Mouse (Mus musculus): Measurements from ENCODE around the gene Cacng4. TPM values are rescaled to one million over a fixed set of nuclear protein-coding genes. Genes with fewer than 3 reads are reported as not detected.

Gene Cacng4
- polyA plus RNA-seq (2015; fragmentation: Nextera tagmentation; extraction: Ambion mirVana), result 37.8 and 40.6 TPM in 2 replicates

GRCm38 (mm10) chr11:107794547-107795269, at the start of gene Cacng4:
Gene Cacng4, minus strand, starts transcription at chr11:107794557.
- Histone ChIP-seq H3K4me2 (replicated peaks) (peak within 1 kb of the TSS; percentile 94), H3K4me1 (peaks cover 44% of the 10 kb centered on the region), H3K9ac (replicated peaks) (peak within 1 kb of the TSS; percentile 86), H3K36me3 (no peaks in the 10 kb centered on the region), H3K27me3 (no peaks in the 10 kb centered on the region), H3K27ac (replicated peaks) (peak within 1 kb of the TSS; percentile 93), H3K4me3 (peak within 1 kb of the TSS; percentile 76), H3K9me3 (no peaks in the 10 kb centered on the region)
- under 1% methylated on average over 19 of the region's 73 CpGs for WGBS
- peak; percentile 41 for ATAC-seq (replicated peaks)

- ATAC-seq (replicated peaks), result no peak
- Histone ChIP-seq H3K27ac (replicated peaks) (no peak overlapping the region), H3K4me2 (replicated peaks) (no peak overlapping the region), H3K9me3 (no peaks in the 10 kb centered on the region), H3K9ac (replicated peaks) (no peak overlapping the region), H3K4me1 (no peaks in the 10 kb centered on the region), H3K4me3 (no peak overlapping the region), H3K27me3 (no peaks in the 10 kb centered on the region), H3K36me3 (no peaks in the 10 kb centered on the region)
- 63% methylated on average over 7 of the region's 7 CpGs for WGBS
These were observed 39.1 kb upstream of the Cacng4 start for GRCm38 (mm10) chr11:107833351-107834040.

- Histone ChIP-seq H3K27ac (replicated peaks) (no peak overlapping the region), H3K4me2 (replicated peaks) (no peak overlapping the region), H3K4me3 (no peak overlapping the region), H3K27me3 (no peaks in the 10 kb centered on the region; the same call in 1 of the 2 replicates), H3K9ac (replicated peaks) (no peak overlapping the region), H3K4me1 (peaks cover 6% of the 10 kb centered on the region), H3K9me3 (no peaks in the 10 kb centered on the region), H3K36me3 (no peaks in the 10 kb centered on the region)
- ATAC-seq (replicated peaks), result no peak
- WGBS, result 46% methylated on average over 5 of the region's 5 CpGs
These were observed 22.8 kb upstream of the Cacng4 start for GRCm38 (mm10) chr11:107817196-107817595.

DNA sequence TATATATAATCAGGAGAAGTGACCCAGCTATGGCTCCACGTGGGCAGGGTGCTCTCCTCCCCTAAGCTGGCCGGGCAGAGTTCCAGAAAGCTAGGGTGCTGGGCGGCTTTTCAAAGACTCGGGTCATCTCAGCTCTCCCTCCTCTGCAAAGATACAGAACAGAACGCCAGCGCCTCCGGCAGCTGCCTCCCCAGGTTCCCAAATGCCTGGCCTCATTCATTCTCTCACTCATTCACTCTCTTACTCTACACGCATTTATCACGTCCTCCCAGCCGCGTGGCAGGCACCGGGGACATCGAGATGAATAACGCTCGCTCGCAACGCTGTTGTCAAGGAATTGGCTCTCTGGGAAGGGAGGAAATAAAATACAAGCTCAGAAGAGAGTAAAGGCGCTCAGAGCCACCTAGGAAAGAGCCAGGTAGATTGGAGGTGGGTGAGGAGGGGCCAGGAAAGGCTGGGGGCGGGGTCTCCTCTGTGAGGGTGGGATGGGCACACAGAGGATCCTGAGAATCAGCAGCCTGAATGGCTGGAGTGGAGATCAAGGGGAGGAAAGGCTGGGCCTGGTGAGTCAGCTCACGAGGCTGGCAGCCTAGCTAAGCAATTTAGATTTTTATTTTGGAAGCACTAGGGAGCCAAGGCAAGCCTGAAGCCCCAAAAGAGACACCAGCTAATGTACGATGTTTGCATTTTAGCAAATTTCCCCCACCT, 18.7 kb upstream of the Cacng4 start:
- Histone ChIP-seq H3K4me3 (peak overlapping the region; percentile 19), H3K36me3 (no peaks in the 10 kb centered on the region), H3K9ac (replicated peaks) (0 out of 2 replicates have a peak overlapping the region, but pooled peaks have one; percentile 12), H3K9me3 (no peaks in the 10 kb centered on the region), H3K27me3 (no peaks in the 10 kb centered on the region; the same call in 1 of the 2 replicates), H3K27ac (replicated peaks) (peak overlapping the region; percentile 35; the same call in 1 of the 2 replicates), H3K4me2 (replicated peaks) (peak overlapping the region; percentile 27), H3K4me1 (peaks cover 6% of the 10 kb centered on the region)
- ATAC-seq (replicated peaks), result no peak
- WGBS, result 17% methylated on average over 21 of the region's 21 CpGs

DNA sequence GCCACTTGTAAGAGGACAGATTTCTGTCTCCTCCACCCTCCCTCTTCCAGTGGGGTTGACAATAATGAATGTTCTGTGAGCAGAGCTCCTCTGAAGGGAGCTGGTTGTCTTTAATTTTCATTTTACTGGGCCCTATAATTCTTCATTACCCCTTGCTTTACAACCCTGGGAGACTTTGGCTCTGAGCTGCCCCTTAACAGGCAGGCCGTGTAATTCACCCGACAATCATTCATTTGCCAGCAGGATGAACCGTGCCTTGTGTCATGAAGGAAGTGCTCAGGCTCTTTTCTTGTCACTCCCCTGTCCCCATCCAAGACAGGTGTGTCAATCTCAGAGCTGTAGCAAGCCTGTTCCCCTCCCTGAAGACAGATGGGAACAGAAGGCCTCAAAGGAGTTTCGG, 18.1 kb upstream of the Cacng4 start:
- H3K27ac ChIP-seq (replicated peaks), result no peak overlapping the region
- 39% methylated on average over 4 of the region's 4 CpGs for WGBS

DNA sequence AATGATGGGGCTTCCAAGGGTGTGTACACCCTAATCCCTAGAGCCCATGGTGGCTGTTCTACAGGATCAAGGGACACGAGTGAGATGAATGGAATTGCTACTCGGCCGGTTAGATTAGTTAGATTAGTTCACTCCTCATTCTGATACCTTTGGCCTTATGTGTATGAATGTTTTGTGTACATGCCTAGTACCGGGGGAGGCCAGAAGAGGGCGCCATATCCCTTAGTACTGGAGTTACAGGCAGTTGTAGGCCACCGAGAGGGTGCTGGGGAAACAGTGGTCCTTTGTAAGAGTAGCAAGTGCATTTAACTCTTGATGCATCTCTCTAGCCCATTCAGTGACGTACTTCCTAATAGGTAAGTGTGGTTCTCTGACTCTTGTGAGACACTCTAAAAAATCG, 14.2 kb upstream of the Cacng4 start:
- 73% methylated on average over 8 of the region's 8 CpGs for WGBS
- Histone ChIP-seq H3K9me3 (no peaks in the 10 kb centered on the region), H3K27me3 (no peaks in the 10 kb centered on the region), H3K4me3 (no peak overlapping the region), H3K4me1 (peaks cover 6% of the 10 kb centered on the region), H3K4me2 (replicated peaks) (no peak overlapping the region), H3K27ac (replicated peaks) (no peak overlapping the region), H3K9ac (replicated peaks) (no peak overlapping the region), H3K36me3 (no peaks in the 10 kb centered on the region)
- ATAC-seq (replicated peaks), result no peak

More for the DNA sequence above, 18.1 kb upstream of the Cacng4 start:
- no peak for ATAC-seq (replicated peaks)
- no peaks in the 10 kb centered on the region; the same call in 1 of the 2 replicates for H3K27me3 ChIP-seq
- H3K4me2 ChIP-seq (replicated peaks), result no peak overlapping the region
- peaks cover 6% of the 10 kb centered on the region for H3K4me1 ChIP-seq
- no peaks in the 10 kb centered on the region for H3K36me3 ChIP-seq
- no peak overlapping the region for H3K4me3 ChIP-seq
- no peaks in the 10 kb centered on the region for H3K9me3 ChIP-seq
- no peak overlapping the region for H3K9ac ChIP-seq (replicated peaks)

DNA sequence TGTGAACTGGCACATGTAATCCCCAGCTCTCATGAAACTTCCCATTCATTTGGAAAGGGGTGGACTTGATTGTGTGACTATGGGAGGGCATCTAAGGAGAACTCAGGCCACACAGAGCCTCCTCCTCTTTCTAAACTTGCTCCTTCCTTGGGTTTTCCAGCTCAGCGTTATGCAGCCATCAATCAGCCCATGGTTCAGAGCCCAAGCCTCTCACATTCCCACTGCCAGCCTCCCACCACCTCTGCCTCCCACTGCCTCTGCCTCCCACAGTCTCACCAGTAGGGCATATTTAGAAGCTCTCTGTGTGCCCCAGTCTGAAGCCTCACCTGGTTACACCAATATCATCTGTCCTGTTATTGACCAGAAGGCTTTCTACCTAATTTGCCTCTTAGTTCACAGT, 11.7 kb upstream of the Cacng4 start:
- H3K9me3 ChIP-seq, result no peaks in the 10 kb centered on the region
- no peak overlapping the region for H3K27ac ChIP-seq (replicated peaks)
- H3K36me3 ChIP-seq, result no peaks in the 10 kb centered on the region
- no peak for ATAC-seq (replicated peaks)
- no peaks in the 10 kb centered on the region for H3K4me1 ChIP-seq
- no peaks in the 10 kb centered on the region for H3K27me3 ChIP-seq
- no peak overlapping the region for H3K4me2 ChIP-seq (replicated peaks)
- no peak overlapping the region for H3K9ac ChIP-seq (replicated peaks)
- WGBS, result 88% methylated on average over 1 of the region's 1 CpGs
- no peak overlapping the region for H3K4me3 ChIP-seq

- Histone ChIP-seq H3K9me3 (no peaks in the 10 kb centered on the region), H3K4me1 (peaks cover 8% of the 10 kb centered on the region), H3K9ac (replicated peaks) (no peak overlapping the region), H3K27me3 (no peaks in the 10 kb centered on the region), H3K27ac (replicated peaks) (no peak overlapping the region), H3K36me3 (no peaks in the 10 kb centered on the region), H3K4me3 (no peak overlapping the region), H3K4me2 (replicated peaks) (no peak overlapping the region)
- WGBS, result 83% methylated on average over 3 of the region's 3 CpGs
- ATAC-seq (replicated peaks), result no peak
These were observed 7.6 kb upstream of the Cacng4 start for GRCm38 (mm10) chr11:107801946-107802345.

DNA sequence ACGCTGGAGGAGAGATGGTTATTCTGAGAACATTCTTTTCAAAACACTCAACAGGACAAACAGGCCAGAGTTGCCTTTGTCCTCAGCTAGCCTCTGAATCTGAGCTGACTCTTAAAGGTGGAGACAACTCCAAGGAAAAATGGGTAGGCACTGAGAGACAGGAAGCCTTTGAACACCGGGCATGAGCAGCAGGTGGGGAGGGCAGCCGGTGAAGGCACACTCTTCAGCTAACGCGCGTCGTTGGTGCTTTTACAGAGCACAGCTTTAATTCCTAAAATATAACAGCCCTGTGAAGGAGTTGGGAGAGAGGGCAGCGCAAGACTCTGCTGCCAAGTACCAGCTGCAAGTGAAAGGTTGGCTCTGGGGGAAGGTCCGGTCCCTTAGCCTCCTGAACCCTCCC, 5.0 kb upstream of the Cacng4 start:
- peaks cover 23% of the 10 kb centered on the region for H3K4me1 ChIP-seq
- ATAC-seq (replicated peaks), result no peak
- H3K36me3 ChIP-seq, result no peaks in the 10 kb centered on the region
- no peak overlapping the region for H3K4me3 ChIP-seq
- H3K4me2 ChIP-seq (replicated peaks), result no peak overlapping the region
- H3K9me3 ChIP-seq, result no peaks in the 10 kb centered on the region
- H3K9ac ChIP-seq (replicated peaks), result no peak overlapping the region
- 23% methylated on average over 9 of the region's 9 CpGs for WGBS
- H3K27me3 ChIP-seq, result no peaks in the 10 kb centered on the region
- no peak overlapping the region for H3K27ac ChIP-seq (replicated peaks)

DNA sequence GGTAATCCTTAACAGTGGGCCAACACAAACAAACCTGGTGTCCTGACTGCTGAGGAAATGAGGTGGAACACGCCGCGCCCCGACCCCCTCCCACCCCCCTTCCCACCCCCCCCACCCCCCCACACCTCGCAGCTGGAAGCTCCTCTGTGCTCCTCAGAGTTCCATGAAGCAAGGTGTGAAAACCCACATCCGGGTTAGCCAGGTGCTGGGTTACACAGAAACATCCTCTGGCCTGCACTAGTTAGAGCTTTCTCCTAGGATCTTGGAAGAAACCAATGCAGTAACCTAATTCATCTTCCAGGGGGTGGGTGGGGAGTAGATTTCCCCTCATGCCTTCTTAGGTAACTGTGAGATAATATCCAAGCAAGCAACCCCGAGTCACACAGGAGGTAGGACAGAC, 2.0 kb upstream of the Cacng4 start:
- no peaks in the 10 kb centered on the region for H3K36me3 ChIP-seq
- H3K27ac ChIP-seq (replicated peaks), result no peak overlapping the region
- H3K4me3 ChIP-seq, result no peak overlapping the region
- H3K4me1 ChIP-seq, result peaks cover 42% of the 10 kb centered on the region
- H3K9ac ChIP-seq (replicated peaks), result no peak overlapping the region
- ATAC-seq (replicated peaks), result no peak
- H3K27me3 ChIP-seq, result no peaks in the 10 kb centered on the region
- WGBS, result 32% methylated on average over 7 of the region's 7 CpGs
- no peak overlapping the region for H3K4me2 ChIP-seq (replicated peaks)
- H3K9me3 ChIP-seq, result no peaks in the 10 kb centered on the region

- WGBS, result 1% methylated on average over 9 of the region's 9 CpGs
- ATAC-seq (replicated peaks), result no peak
- Histone ChIP-seq H3K27me3 (no peaks in the 10 kb centered on the region), H3K27ac (replicated peaks) (peak overlapping the region; percentile 93), H3K9me3 (no peaks in the 10 kb centered on the region), H3K4me3 (peak overlapping the region; percentile 76), H3K36me3 (no peaks in the 10 kb centered on the region), H3K9ac (replicated peaks) (peak overlapping the region; percentile 86), H3K4me1 (peaks cover 46% of the 10 kb centered on the region), H3K4me2 (replicated peaks) (peak overlapping the region; percentile 94)
These were observed 1.2 kb upstream of the Cacng4 start for GRCm38 (mm10) chr11:107795384-107796035.

Measured in forebrain, embryonic 15.5 days (tissue).